Mouse (Mus musculus): ENCODE results near the gene Pxylp1. TPM values are rescaled to one million over a fixed set of nuclear protein-coding genes. Genes with fewer than 3 reads are reported as not detected.

Gene Pxylp1
- polyA plus RNA-seq, 1 experiment from 2014 or later = 15.8 TPM

DNA sequence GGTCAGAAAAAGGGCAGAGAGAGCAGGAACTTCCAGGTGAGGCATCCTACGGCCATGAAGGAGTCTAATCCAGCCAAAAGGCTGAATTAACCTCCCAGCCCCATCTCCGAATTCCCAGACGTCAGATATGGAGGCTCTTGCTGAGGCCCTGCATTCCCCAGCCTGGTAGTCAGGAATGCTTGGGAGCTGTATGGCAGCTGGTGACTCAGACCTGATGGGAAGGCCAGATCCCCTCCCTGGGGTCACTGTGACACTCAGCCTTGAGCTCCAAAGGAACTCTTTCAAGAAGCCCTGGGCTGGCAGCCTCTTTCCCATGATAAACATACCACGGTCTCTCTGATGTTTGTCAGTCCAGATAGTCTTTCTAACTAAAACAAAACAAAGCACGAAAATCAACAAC, 109.2 kb downstream of the Pxylp1 start:
- WGBS = 43% methylated on average over 5 of the region's 5 CpGs
- no peaks in the 10 kb centered on the region for H3K36me3 ChIP-seq (ENCODE audit: control insufficient read depth, insufficient read depth, low read length)
- H3K9me3 ChIP-seq (ENCODE audit: control insufficient read depth, low read length) = no peaks in the 10 kb centered on the region
- H3K27ac ChIP-seq (ENCODE audit: low read length) = no peak overlapping the region
- no peaks in the 10 kb centered on the region for H3K27me3 ChIP-seq (ENCODE audit: control insufficient read depth, insufficient read depth, low read depth, low read length)
- no peak overlapping the region for H3K4me2 ChIP-seq (ENCODE audit: low read depth, low read length)
- H3K4me3 ChIP-seq (ENCODE audit: low read length) = no peak overlapping the region
- H3K9ac ChIP-seq (ENCODE audit: low read length) = no peak overlapping the region
- peaks cover 17% of the 10 kb centered on the region; the same call in 1 of the 2 replicates for H3K4me1 ChIP-seq (replicated peaks; ENCODE audit: control insufficient read depth, insufficient read depth, low read length)
- 0 out of 2 replicates have a peak, but pooled peaks have one; percentile 34 for ATAC-seq (ENCODE audit: low read depth)

DNA sequence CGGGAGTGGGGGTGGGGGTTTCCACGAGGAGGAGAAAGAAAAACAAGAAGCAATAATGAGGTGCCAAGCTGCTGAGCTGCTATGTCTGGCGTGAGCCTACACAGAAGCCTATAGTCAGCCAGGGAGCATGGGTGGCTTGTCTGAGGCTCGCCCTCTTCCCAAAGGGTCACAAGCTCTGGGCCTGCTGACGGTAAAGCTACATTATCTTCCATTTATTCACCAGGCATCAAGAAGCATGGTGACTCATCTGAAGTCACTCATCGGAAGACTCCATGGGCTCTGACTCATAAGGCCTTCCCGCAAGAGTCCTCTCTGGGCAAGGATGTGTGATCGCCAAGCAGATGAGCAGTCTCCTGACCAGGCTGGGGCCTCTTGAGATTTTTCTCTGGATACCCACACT, 110.4 kb downstream of the Pxylp1 start:
- Histone ChIP-seq H3K27ac (ENCODE audit: low read length) (no peak overlapping the region), H3K4me2 (ENCODE audit: low read depth, low read length) (no peak overlapping the region), H3K9me3 (ENCODE audit: control insufficient read depth, low read length) (no peaks in the 10 kb centered on the region), H3K4me1 (replicated peaks; ENCODE audit: control insufficient read depth, insufficient read depth, low read length) (peaks cover 13% of the 10 kb centered on the region; the same call in 1 of the 2 replicates), H3K9ac (ENCODE audit: low read length) (no peak overlapping the region), H3K27me3 (ENCODE audit: control insufficient read depth, insufficient read depth, low read depth, low read length) (no peaks in the 10 kb centered on the region), H3K36me3 (ENCODE audit: control insufficient read depth, insufficient read depth, low read length) (no peaks in the 10 kb centered on the region), H3K4me3 (ENCODE audit: low read length) (no peak overlapping the region)
- ATAC-seq (ENCODE audit: low read depth) = 0 out of 2 replicates have a peak, but pooled peaks have one; percentile 40
- WGBS = 62% methylated on average over 8 of the region's 8 CpGs

Other genes starting within 250 kb of the Pxylp1 start
- 27.2 and 29.2 TPM in 2 replicates for gene Zbtb38, start 139.8 kb downstream of the Pxylp1 start, polyA plus RNA-seq (2015; fragmentation: Nextera tagmentation; extraction: Ambion mirVana)
- 7.7 and 8.8 TPM in 2 replicates for gene Spsb4, start 126.2 kb upstream of the Pxylp1 start, polyA plus RNA-seq (2015; fragmentation: Nextera tagmentation; extraction: Ambion mirVana)
- 71.1 and 79.3 TPM in 2 replicates for gene Slc25a36, start 218.5 kb upstream of the Pxylp1 start, polyA plus RNA-seq (2015; fragmentation: Nextera tagmentation; extraction: Ambion mirVana)